Mouse (Mus musculus) lung, postnatal 0 days (tissue): ENCODE data around the gene Osmr.

Source experiments
- CTCF ChIP-seq: IDR thresholded peaks from 2 replicates; pipeline ENCODE4 v1.5.1; 2016; ENCODE audit warnings: antibody characterized with exemption, mild to moderate bottlenecking
- EP300 ChIP-seq: IDR thresholded peaks from 2 replicates; pipeline ENCODE4 v1.6.1; 2016; ENCODE audit warnings: antibody characterized with exemption, mild to moderate bottlenecking, control low read depth

DNA sequence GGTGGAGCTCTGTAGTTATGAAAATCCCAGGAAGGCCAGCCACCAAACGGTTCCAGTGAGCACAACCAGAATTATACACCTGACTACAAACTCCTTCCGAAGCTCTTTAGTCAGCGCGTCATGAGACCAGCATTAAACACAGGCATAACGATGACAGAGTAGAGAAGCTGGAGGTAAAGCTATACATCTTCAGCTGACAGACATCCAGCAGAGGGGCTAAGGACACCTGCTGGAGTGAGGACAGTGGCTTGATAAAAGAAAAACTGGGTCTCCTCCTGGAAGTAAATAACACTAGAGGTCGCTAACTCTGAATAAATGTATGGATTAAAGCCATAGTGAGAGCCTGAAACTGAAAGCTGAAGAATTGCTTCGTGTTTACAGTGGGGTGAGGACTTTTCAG lies 81.9 kb downstream of the Osmr start:
- TF ChIP-seq EP300 (no peak), CTCF (no peak; the same call in 1 of the 2 replicates)
